Mouse (Mus musculus) G1E (cell line): ENCODE data around the gene Ptgir. TPM values are rescaled to one million over a fixed set of nuclear protein-coding genes. Genes with fewer than 3 reads are reported as not detected.
A peak's percentile ranks its signal among the peaks of the same experiment; 100 is the strongest.

ENCODE experiments used
- ATAC-seq: 2 replicates; pipeline ENCODE4 v1.8.0; 2016; ENCODE audit warnings: mild to moderate bottlenecking; ENCODE audit not compliant: insufficient number of reproducible peaks, poor library complexity, low FRiP score, severe bottlenecking; ENCODE audit errors: extremely low read depth
- DNase-seq: peaks from one replicate; pipeline ENCODE4 v3.0.0; 2012; ENCODE audit warnings: low spot score
- H3K27me3 ChIP-seq: 2 replicates; pipeline ENCODE4 v1.6.1; 2012; ENCODE audit warnings: mild to moderate bottlenecking, low read length, inconsistent platforms; ENCODE audit not compliant: insufficient read depth
- H3K36me3 ChIP-seq: replicated peaks from 2 replicates; pipeline ENCODE3; 2012; ENCODE audit warnings: mild to moderate bottlenecking, inconsistent platforms
- H3K4me1 ChIP-seq: 2 replicates; pipeline ENCODE4 v1.6.1; 2012; ENCODE audit warnings: low read depth, low read length, inconsistent platforms, mixed read lengths; ENCODE audit not compliant: insufficient read depth
- H3K4me3 ChIP-seq: 2 replicates; pipeline ENCODE4 v1.5.1; 2012; ENCODE audit warnings: low read depth, mild to moderate bottlenecking, inconsistent platforms, low read length, moderate library complexity, mixed read lengths
- H3K9me3 ChIP-seq: replicated peaks from 2 replicates; pipeline ENCODE4 v1.6.1; 2012; ENCODE audit warnings: inconsistent platforms
- CTCF ChIP-seq: IDR thresholded peaks from 2 replicates; pipeline ENCODE4 v1.5.1; 2012; ENCODE audit warnings: low read depth, low read length, inconsistent platforms, mixed read lengths
- GATA1 ChIP-seq: IDR thresholded peaks from 2 replicates; pipeline ENCODE4 v1.6.1; 2012; ENCODE audit warnings: borderline replicate concordance, low read length, inconsistent platforms, mixed read lengths
- GATA2 ChIP-seq: IDR thresholded peaks from 2 replicates; pipeline ENCODE4 v1.6.1; 2012; ENCODE audit warnings: low read depth, low read length, inconsistent platforms, borderline replicate concordance
- POLR2AphosphoS5 ChIP-seq: IDR thresholded peaks from 2 replicates; pipeline ENCODE4 v1.6.1; 2012; ENCODE audit warnings: low read depth, low read length, inconsistent platforms; ENCODE audit not compliant: insufficient replicate concordance
- TAL1 ChIP-seq: conservative IDR thresholded peaks from 2 replicates; pipeline ENCODE4 v1.6.1; 2012; ENCODE audit warnings: low read depth, low read length, inconsistent platforms, mixed read lengths
- polyA plus RNA-seq: library from polyadenylated mRNA; stranded (reverse); fragments of >175 nt; gene quantifications from 2 replicates; pipeline ENCODE4 v1.2.3, GENCODE M21; 2012
- total RNA-seq, 2 experiments: library from RNA; stranded (forward) in 1 of 2; stranded (reverse) in 1 of 2; fragments of 200-1000 nt in 1 of 2; fragments of >200 nt in 1 of 2; fragmentation: Nextera tagmentation in 1 of 2; gene quantifications; 2 replicates each; pipeline ENCODE4 v1.2.3; 2014 to 2017

Ptgir gene
- total and polyA plus RNA-seq, 3 experiments: 0.05 to 3.5 TPM; not detected in 1

DNA sequence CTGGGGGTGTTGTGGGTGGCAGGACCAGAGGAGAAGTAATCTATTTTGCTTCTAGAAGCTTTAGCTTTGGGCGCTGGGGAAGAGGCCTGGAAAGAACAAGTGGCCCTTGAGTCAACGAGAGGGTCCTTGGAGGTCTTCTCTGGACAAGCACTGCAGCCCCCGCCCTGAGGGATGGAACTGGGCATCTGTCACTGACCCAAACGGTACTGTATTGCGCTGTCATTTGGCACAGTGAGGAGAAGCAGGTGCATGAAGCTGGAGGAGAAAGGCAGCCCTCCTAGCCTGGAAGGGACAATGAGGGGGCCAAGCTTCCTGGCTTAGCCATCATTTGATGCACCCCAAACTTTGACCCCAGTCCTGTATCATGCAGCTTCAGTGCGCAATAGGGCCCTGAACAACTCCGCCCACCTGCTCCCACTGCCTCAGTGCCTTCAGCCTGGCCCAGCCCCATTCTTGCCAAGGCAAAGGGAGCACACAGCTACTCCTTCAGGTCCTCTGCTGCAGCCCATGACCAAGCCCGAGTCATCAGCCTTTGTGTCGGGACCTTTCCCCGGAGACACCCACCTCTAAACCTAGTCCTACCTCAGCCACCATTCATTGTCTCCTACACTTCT, 16.2 kb downstream of the Ptgir start:
- Histone ChIP-seq H3K4me3 (peak overlapping the region; percentile 86), H3K36me3 (peaks cover 50% of the 10 kb centered on the region), H3K27me3 (no peaks in the 10 kb centered on the region), H3K4me1 (peaks cover 52% of the 10 kb centered on the region), H3K9me3 (no peaks in the 10 kb centered on the region)
- DNase-seq: no peak
- ATAC-seq: no peak
- TF ChIP-seq GATA1 (no peak), CTCF (no peak), POLR2AphosphoS5 (no peak), TAL1 (no peak), GATA2 (no peak)

DNA sequence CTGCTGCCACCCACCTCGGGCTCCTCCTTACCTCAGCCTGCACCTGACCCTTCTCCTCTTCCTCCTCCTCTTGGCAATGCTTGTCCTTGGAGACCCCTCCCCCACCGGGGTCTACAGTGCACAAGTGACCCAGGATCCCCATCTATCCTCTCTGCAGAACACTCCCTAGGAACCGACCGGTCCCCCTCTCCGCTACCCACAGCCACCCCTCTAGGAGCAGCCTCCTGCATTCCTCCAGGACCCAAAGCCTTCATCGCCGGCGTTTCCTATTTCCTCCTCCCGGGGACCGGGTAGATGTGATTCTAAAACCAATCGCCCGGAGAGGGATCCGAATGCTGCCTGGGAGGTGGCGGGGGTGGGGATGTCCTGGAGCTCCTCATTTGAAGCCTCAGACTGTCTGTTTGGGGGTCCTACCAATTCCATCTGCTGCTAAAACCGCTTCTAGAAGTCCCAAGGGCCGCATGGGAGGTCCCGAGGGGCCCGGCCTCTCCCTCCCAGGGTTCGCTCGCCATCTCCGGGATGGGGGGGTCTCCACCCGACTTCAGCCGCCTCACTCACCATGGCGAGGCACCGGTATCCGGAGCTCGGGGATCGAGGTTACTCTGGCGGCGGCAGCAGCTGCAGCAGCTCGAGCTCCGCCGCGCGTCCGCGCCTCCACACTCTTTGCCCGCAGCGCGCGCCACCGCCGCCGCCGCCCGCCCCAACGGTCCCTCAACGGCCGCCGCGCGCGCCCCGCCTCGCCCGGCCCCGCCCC, 17.2 kb downstream of the Ptgir start:
- TF ChIP-seq CTCF (no peak), TAL1 (no peak), GATA2 (no peak), GATA1 (no peak), POLR2AphosphoS5 (no peak)
- Histone ChIP-seq H3K36me3 (peaks cover 40% of the 10 kb centered on the region), H3K4me3 (peak overlapping the region; percentile 86), H3K9me3 (no peaks in the 10 kb centered on the region), H3K27me3 (peaks cover 3% of the 10 kb centered on the region; the same call in 1 of the 2 replicates), H3K4me1 (peaks cover 46% of the 10 kb centered on the region)
- ATAC-seq: no peak
- DNase-seq: peak; percentile 44

DNA sequence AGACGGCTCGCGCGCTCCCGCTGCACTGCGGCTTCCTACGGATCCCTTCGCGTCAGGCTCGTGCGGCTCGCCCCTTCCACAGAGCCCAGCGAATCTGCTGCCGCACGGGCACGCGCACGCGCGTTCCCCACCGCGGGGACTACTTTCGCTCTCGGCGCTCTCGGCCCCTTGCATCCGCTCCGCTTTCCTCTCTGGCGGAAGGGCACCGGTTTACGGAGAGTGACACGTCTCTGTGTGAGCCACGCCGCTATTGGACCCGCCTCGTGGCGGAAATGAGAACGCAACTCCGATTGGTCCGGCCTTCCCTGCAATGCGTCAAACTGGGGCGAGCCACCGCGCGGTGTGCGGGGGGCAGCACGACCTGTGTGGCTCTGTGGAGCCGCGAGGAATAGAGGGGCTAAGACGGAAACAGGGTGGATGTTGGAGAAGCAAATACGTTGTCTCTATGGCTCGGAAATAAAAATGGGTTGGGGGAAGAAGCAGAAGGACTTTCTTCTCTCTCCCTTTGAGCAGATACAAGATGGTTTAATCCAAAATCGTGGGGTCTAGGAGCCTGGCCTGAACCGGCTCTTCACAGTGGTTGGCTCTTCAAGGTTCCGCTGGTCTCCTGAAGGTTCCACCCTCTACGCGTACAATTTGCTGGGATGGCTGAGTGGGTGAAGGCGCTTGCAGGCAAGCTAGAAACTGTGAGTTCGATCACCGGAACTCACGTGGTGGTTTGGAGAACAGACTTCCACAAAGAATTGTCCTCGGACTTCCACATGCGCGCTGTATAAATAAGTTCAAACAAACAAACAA, 17.9 kb downstream of the Ptgir start, which contains the start of gene Calm3:
Gene Calm3, minus strand, starts transcription at position 78 of the 798 bp plus-strand sequence.
- TF ChIP-seq CTCF (no peak), POLR2AphosphoS5 (no peak), TAL1 (no peak), GATA1 (no peak), GATA2 (no peak)
- peaks cover 32% of the 10 kb centered on the region for H3K36me3 ChIP-seq
- DNase-seq (peak; percentile 94), ATAC-seq (peak; percentile 81)
- peaks cover 3% of the 10 kb centered on the region; the same call in 1 of the 2 replicates for H3K27me3 ChIP-seq
- H3K4me1 ChIP-seq: peaks cover 39% of the 10 kb centered on the region
- peak within 1 kb of the TSS; percentile 86 for H3K4me3 ChIP-seq
- no peaks in the 10 kb centered on the region for H3K9me3 ChIP-seq

DNA sequence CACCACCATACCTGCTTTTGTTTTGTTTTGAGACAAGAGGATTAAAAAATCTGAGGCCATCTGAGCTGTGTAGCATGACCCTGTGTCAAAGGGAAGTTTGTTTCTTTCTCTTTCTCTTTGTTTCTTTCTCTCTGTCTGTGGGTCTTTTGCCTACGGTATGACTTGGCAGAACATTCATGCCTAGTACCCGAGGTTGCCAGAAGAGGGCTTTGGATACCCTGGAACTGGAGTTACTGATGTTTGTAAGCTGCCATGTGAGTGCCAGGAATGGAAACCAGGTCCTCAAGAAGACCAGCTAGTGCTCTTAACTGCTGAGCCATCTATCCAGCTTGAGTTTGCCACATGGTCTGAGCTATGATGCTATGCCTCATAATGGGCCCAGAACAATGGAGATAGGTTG, 22.1 kb downstream of the Ptgir start:
- Histone ChIP-seq H3K4me3 (no peak overlapping the region), H3K9me3 (no peaks in the 10 kb centered on the region), H3K27me3 (peaks cover 3% of the 10 kb centered on the region; the same call in 1 of the 2 replicates), H3K36me3 (no peaks in the 10 kb centered on the region), H3K4me1 (peaks cover 9% of the 10 kb centered on the region)
- DNase-seq (no peak), ATAC-seq (no peak)
- TF ChIP-seq TAL1 (no peak), CTCF (no peak), GATA2 (no peak), GATA1 (no peak), POLR2AphosphoS5 (no peak)

DNA sequence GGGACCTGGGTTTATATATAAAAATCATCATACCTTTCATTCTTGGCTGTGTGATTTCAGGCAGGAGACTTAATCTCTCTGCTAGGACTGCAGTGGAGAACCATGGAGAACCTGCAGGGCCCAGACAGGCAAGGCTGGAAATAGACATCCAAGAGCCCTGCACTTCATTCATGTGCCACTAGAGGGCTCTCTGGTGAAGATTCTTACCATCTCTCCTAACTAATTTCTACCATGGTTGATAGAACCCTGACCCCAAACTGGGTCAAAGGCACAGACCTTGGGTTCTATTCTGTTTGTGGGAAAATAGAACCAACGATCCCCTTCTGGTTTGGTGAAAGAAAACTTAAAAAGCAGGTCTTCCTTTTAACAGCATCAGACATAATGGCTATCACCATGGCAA, 24.6 kb downstream of the Ptgir start:
- H3K4me1 ChIP-seq: peaks cover 5% of the 10 kb centered on the region; the same call in 1 of the 2 replicates
- peaks cover 6% of the 10 kb centered on the region; the same call in 1 of the 2 replicates for H3K27me3 ChIP-seq
- no peaks in the 10 kb centered on the region for H3K36me3 ChIP-seq
- H3K4me3 ChIP-seq: no peak overlapping the region
- ATAC-seq (no peak), DNase-seq (no peak)
- TF ChIP-seq CTCF (peak; percentile 36; the same call in 1 of the 2 replicates), TAL1 (no peak)
- no peaks in the 10 kb centered on the region for H3K9me3 ChIP-seq
